Comparison of ENCODE assay signal across 22 mouse cellular contexts in genomic region chr13:60698021-60698420, GRCm38 (mm10).
DNase-seq lines count a peak whose midpoint lies in the region; ATAC-seq and TF ChIP-seq lines count a peak whose summit lies in the region.
"Had no signal": no experiment of that assay in that cellular context is flagged by ENCODE, and none has a peak within 500 bp of the region (broad histone marks: within the 10 kb centered on the region; RNA-seq: fewer than 3 reads in every experiment).

No protein-coding gene starts in this region.

- ATAC-seq in erythroid progenitor cell, adult 5-6 weeks (replicated peaks; ENCODE audit: low FRiP score, poor library complexity, severe bottlenecking), result no peak
- ATAC-seq: activated CD4-positive, CD25-positive, alpha-beta regulatory T cell, adult 4 months; CD4-positive, CD25-positive, alpha-beta regulatory T cell, adult 4 months; forebrain, postnatal 0 days; intestine, embryonic 16.5 days had no signal

- WGBS in lung, adult 2 months, result 73% methylated on average over 2 of the region's 2 CpGs

- H3K4me1 ChIP-seq in lung, adult 2 months (ENCODE audit: control insufficient read depth, insufficient read depth, low read length), result peaks cover 11% of the 10 kb centered on the region

- peak; percentile 37 for DNase-seq in adrenal gland, postnatal 10 days
- no peak for DNase-seq in adrenal gland, postnatal 25 days
- peak; percentile 37 for DNase-seq in kidney, adult 11 months
- no peak for DNase-seq in kidney, adult 9 months
- peak; percentile 42 for DNase-seq in lung, postnatal 36 days
- no peak for DNase-seq in lung, adult 2 months
- DNase-seq: adrenal gland, adult 2 months; B cell, adult 2 months; cerebellum, adult 11-12 months; cerebellum, adult 9-10 months; cerebellum, postnatal 25 days; forebrain, postnatal 0 days; gastrocnemius, postnatal 36 days; heart, adult 11 months; heart, postnatal 36 days had no signal

- no peak for TF ChIP-seq POLR2A in lung, adult 2 months (IDR thresholded peaks at IDR 0.05; ENCODE audit: borderline replicate concordance, extremely low read depth, low read depth, low read length)

- no peak for TF ChIP-seq CTCF in lung, adult 2 months (IDR thresholded peaks at IDR 0.05; ENCODE audit: insufficient read depth, low read length)

- H3K4me3 ChIP-seq in lung, adult 2 months (replicated peaks; ENCODE audit: extremely low read depth, low read depth, low read length), result no peak overlapping the region
- H3K4me3 ChIP-seq: embryonic facial prominence, embryonic 13.5 days; heart, embryonic 13.5 days; hindbrain, embryonic 15.5 days had no signal

Comparison
In these comparisons a context has a peak if more than half of its experiments do, and no peak if none do; other contexts are left out.
1. DNase-seq: peak in adrenal gland, postnatal 10 days (single experiment), kidney, adult 11 months (single experiment) and lung, postnatal 36 days (single experiment); none in adrenal gland, postnatal 25 days (single experiment), kidney, adult 9 months (single experiment) and lung, adult 2 months (single experiment).